Mouse (Mus musculus): ENCODE data around the gene Spats2l. TPM values are rescaled to one million over a fixed set of nuclear protein-coding genes. Genes with fewer than 3 reads are reported as not detected.

Gene Spats2l
- polyA plus RNA-seq, 1 experiment from 2014 or later, result not detected

Other genes starting within 250 kb of the Spats2l start
- 0.55 to 3.1 TPM (median 2.9 TPM) in 3 replicates for gene Sgo2a, start 221.8 kb downstream of the Spats2l start, polyA plus RNA-seq (2018)
- 9.3 to 12.7 TPM (median 10.0 TPM) in 3 replicates for gene Kctd18, start 244.8 kb downstream of the Spats2l start, polyA plus RNA-seq (2018)